Mouse (Mus musculus) liver, embryonic 15.5 days (tissue): Measurements from ENCODE around the gene Ngef. TPM values are rescaled to one million over a fixed set of nuclear protein-coding genes. Genes with fewer than 3 reads are reported as not detected.

ENCODE experiments used
- ATAC-seq: fragments of 200-750 bp; cut with Nextera tagmentation; 2 replicates; pipeline ENCODE4 v1.8.0; 2017; ENCODE audit warnings: moderate number of reproducible peaks, mild to moderate bottlenecking, moderate library complexity; ENCODE audit not compliant: insufficient read depth
- H3K27ac ChIP-seq: fragments of 300-500 bp; sonication (generic); replicated peaks from 2 replicates; pipeline ENCODE4 v1.5.1; 2015; ENCODE audit warnings: mild to moderate bottlenecking, inconsistent platforms
- H3K27me3 ChIP-seq: fragments of 300-500 bp; sonication (generic); 2 replicates; pipeline ENCODE4 v1.6.1; 2015; ENCODE audit warnings: mild to moderate bottlenecking, inconsistent platforms
- H3K36me3 ChIP-seq: fragments of 300-500 bp; sonication (generic); replicated peaks from 2 replicates; pipeline ENCODE4 v1.6.1; 2015; ENCODE audit warnings: moderate library complexity, mild to moderate bottlenecking, inconsistent platforms
- H3K4me1 ChIP-seq: fragments of 300-500 bp; sonication (generic); replicated peaks from 2 replicates; pipeline ENCODE4 v1.6.1; 2015; ENCODE audit warnings: inconsistent platforms
- H3K4me2 ChIP-seq: fragments of 300-500 bp; sonication (generic); 2 replicates; pipeline ENCODE4 v1.6.1; 2015; ENCODE audit warnings: moderate library complexity, mild to moderate bottlenecking, inconsistent platforms
- H3K4me3 ChIP-seq: fragments of 300-500 bp; sonication (generic); replicated peaks from 2 replicates; pipeline ENCODE4 v1.5.1; 2015; ENCODE audit warnings: mild to moderate bottlenecking, inconsistent platforms
- H3K9ac ChIP-seq: fragments of 300-500 bp; sonication (generic); 2 replicates; pipeline ENCODE4 v1.6.1; 2015; ENCODE audit warnings: moderate library complexity, mild to moderate bottlenecking, inconsistent platforms
- H3K9me3 ChIP-seq: fragments of 300-500 bp; sonication (generic); replicated peaks from 2 replicates; pipeline ENCODE4 v1.6.1; 2016; ENCODE audit warnings: inconsistent platforms
- WGBS: fragments of 180-500 bp; shearing (Covaris S2); methylation state at CpG from one replicate; pipeline ENCODE4 v1.1.7; 2015; ENCODE audit warnings: mixed read lengths; ENCODE audit not compliant: insufficient replicate concordance; 5-methylcytosine and 5-hydroxymethylcytosine counted together
- polyA plus RNA-seq: library from polyadenylated mRNA; unstranded; fragments of >200 nt; fragmentation: Nextera tagmentation; extraction: Ambion mirVana; gene quantifications from 2 replicates; pipeline ENCODE4 v1.2.1, GENCODE M21; 2015

The Ngef gene
- polyA plus RNA-seq, 1 experiment from 2014 or later = 6.6 TPM

DNA sequence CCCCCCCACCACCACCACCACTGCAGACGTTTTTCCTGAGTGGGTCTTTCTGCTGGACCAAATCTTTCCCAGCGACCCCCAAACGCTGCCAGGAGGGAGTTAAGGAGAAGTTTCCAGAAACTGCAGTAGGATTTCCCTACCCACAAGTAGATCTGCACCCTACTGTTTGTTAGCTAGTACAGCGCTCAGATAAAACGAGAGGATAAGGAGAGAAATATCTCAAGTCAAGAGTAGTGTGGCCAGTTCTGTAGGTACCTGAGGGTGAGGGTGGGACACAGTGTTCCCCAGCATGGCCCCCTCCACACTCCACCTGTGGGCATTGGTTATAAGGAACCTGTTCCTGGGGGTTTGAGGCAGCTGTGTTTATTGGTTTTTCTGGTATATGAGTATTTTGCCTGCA lies 62.8 kb downstream of the Ngef start:
- Histone ChIP-seq H3K9ac (no peak overlapping the region), H3K27me3 (peaks cover 56% of the 10 kb centered on the region), H3K36me3 (no peaks in the 10 kb centered on the region), H3K4me2 (peak overlapping the region; percentile 70; the same call in 1 of the 2 replicates), H3K4me3 (no peak overlapping the region), H3K27ac (no peak overlapping the region), H3K4me1 (0 out of 2 replicates have a peak, but pooled peaks cover 10% of the 10 kb centered on the region), H3K9me3 (no peaks in the 10 kb centered on the region)
- no peak for ATAC-seq
- WGBS = 18% methylated on average over 5 of the region's 5 CpGs

DNA sequence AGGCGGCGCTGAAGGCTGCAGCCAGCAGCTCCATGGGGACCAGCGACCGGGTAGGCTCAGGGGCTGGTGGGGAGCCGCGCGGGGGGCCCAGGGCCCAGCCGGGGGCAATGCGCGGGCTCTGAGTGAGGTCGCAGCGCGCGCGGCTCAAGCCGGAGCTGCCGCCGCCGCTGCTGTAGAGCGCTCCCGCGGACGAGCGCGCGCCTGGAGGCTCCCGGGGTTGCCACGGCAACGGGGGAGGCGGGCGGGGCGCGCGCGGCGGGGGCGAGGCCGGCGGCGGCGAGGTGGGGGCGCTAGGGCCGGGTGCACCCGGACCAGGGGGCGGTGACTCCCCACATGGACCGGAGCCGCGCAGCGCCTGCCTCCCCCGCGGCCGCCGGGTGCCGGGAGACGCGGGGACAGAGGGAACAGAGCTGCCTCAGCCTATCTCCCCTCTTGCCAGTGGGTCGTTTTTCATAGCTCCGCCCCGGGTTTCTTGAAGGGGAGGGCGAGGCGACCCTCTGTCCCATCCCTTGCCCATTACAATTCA lies 63.4 kb downstream of the Ngef start:
- Histone ChIP-seq H3K4me2 (peak overlapping the region; percentile 70), H3K4me1 (0 out of 2 replicates have a peak, but pooled peaks cover 10% of the 10 kb centered on the region), H3K27me3 (peaks cover 56% of the 10 kb centered on the region), H3K9me3 (no peaks in the 10 kb centered on the region), H3K27ac (no peak overlapping the region), H3K9ac (no peak overlapping the region), H3K4me3 (peak overlapping the region; percentile 46), H3K36me3 (no peaks in the 10 kb centered on the region)
- ATAC-seq = peak; percentile 42; the same call in 1 of the 2 replicates
- WGBS = under 1% methylated on average over 48 of the region's 61 CpGs

DNA sequence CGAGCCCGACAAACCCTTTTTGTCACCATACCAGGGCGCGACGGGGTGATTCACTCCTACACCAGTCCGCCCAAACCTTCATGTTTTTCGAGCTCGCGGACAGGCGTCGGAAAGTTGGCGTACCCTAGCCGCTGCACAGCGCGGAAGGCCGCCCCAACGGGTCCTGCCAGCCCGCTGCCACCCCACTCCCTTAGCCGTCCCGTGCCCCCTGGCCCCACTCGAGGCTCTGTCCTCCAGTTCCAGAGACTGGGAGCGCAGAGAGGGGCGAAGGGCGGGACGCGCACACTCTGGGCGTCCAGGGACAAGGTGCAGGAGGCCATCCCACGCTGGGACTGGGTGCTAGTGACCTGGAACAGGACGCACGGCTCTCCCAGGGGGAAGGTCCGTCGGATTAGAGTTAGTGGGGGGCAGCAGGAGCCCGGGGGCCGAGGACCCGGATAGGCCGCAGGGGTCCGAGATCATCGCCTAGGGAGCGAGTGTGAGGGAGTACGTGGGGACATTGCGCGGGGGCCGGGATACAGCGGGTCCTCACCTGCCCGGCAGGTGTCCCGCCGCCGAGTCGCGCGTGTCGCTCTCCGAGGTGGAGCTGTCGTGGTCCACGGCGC lies 64.0 kb downstream of the Ngef start, which contains the start of gene Neu2:
Gene Neu2, plus strand, starts transcription at position 329 of the 605 bp plus-strand sequence.
- Histone ChIP-seq H3K4me1 (0 out of 2 replicates have a peak, but pooled peaks cover 10% of the 10 kb centered on the region), H3K27ac (no peak within 1 kb of the TSS), H3K9me3 (no peaks in the 10 kb centered on the region), H3K36me3 (no peaks in the 10 kb centered on the region), H3K4me3 (peak within 1 kb of the TSS; percentile 46), H3K4me2 (peak within 1 kb of the TSS; percentile 70), H3K27me3 (peaks cover 56% of the 10 kb centered on the region), H3K9ac (no peak within 1 kb of the TSS)
- WGBS = 4% methylated on average over 56 of the region's 56 CpGs
- peak; percentile 28; the same call in 1 of the 2 replicates for ATAC-seq

DNA sequence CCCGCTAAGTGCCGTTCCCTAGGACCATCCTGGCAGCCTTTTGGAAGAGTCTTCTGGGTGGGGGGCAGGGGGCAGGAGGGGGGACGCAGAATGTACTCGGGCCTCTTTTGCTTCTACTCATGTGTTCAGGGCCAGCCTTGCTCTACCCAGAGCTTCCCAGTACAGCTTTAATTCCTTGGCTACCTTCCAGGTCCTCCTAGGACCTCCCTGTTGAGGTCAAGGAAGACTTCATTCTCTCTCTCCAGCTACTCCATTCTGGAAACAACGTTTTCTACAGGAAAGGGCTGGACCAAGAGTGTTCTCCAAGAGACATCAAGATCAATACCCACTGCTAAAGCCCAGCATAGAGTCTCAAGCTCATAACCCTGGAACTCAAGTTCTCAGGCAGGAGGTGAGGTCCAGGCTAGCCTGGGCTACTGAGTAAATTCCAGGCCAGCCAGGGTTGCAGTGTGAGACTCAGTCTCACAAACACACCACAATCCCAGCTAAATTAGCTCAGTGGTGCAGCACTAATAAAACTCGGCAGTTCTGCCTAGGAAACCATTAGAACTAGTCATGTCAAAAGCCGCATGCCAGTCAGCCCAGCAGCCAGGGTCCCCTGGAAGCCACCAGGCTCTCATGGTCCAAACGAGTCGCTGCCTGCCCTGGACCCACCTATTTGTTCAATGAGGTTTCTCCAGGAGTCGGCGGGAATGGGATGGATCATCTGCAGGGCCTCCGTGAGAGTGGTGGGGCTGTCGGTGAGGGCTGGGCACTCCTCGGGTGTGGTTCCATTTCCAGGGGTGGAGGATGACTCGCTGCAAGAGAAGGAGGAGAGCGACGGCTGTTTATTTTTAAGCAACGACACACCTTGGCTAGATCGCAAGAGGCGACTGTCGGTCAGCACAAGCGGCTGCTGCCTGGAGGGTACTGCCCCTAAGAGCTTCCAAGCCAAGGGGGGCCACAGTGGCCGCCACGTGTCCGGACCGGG lies 64.8 kb downstream of the Ngef start:
- Histone ChIP-seq H3K4me1 (0 out of 2 replicates have a peak, but pooled peaks cover 10% of the 10 kb centered on the region), H3K4me3 (no peak overlapping the region), H3K4me2 (peak overlapping the region; percentile 70; the same call in 1 of the 2 replicates), H3K27ac (no peak overlapping the region), H3K9ac (no peak overlapping the region), H3K27me3 (peaks cover 56% of the 10 kb centered on the region), H3K9me3 (no peaks in the 10 kb centered on the region), H3K36me3 (no peaks in the 10 kb centered on the region)
- WGBS = 17% methylated on average over 26 of the region's 26 CpGs
- no peak for ATAC-seq

DNA sequence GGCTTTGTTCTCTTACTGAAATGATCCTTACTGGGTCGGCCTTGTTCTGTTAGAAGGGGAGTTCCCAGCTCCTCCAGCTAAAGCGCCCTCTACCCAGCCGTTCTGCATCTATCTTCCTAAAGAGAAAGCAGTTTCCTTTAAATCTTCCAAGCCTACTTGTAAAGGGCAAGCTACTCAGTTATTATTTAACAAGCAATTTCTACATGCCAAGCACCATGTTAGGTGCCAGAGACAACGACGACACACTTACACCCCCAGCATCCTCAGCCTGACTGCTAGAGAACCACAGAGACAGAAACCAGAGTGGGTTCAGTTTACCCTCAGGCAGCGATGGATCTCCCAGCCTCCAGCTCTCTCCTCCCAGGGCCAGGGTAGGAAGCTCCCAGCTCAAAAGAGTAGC lies 65.8 kb downstream of the Ngef start:
- Histone ChIP-seq H3K27me3 (peaks cover 53% of the 10 kb centered on the region), H3K9me3 (no peaks in the 10 kb centered on the region), H3K4me1 (0 out of 2 replicates have a peak, but pooled peaks cover 10% of the 10 kb centered on the region), H3K4me3 (no peak overlapping the region), H3K9ac (no peak overlapping the region), H3K27ac (no peak overlapping the region), H3K4me2 (no peak overlapping the region), H3K36me3 (no peaks in the 10 kb centered on the region)
- no peak for ATAC-seq
- 50% methylated on average over 6 of the region's 6 CpGs for WGBS

DNA sequence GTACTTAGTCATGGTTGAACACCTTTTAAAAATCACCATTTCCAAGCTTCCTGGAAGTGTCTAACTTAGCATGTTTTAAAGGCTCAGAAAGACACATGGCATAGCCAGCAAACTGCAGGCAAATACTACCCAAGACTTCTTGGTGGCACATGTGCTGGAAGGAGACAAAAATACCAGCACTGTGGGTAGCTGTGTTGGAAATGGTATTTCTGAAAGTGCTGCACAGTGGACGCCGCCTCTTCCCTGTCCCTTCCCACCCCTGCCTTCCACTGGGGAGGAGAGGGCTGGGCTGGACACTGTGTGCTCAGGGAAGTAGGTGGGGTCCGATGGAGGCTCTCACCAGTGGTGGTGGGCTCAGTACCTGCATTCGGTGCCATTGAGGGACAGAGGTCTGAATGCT lies 68.1 kb downstream of the Ngef start:
- H3K9ac ChIP-seq = no peak overlapping the region
- H3K4me1 ChIP-seq = 0 out of 2 replicates have a peak, but pooled peaks cover 10% of the 10 kb centered on the region
- WGBS = 71% methylated on average over 4 of the region's 4 CpGs
- H3K4me2 ChIP-seq = no peak overlapping the region
- ATAC-seq = no peak
- no peak overlapping the region for H3K27ac ChIP-seq
- no peaks in the 10 kb centered on the region for H3K9me3 ChIP-seq
- H3K36me3 ChIP-seq = no peaks in the 10 kb centered on the region
- peaks cover 30% of the 10 kb centered on the region for H3K27me3 ChIP-seq
- H3K4me3 ChIP-seq = no peak overlapping the region

DNA sequence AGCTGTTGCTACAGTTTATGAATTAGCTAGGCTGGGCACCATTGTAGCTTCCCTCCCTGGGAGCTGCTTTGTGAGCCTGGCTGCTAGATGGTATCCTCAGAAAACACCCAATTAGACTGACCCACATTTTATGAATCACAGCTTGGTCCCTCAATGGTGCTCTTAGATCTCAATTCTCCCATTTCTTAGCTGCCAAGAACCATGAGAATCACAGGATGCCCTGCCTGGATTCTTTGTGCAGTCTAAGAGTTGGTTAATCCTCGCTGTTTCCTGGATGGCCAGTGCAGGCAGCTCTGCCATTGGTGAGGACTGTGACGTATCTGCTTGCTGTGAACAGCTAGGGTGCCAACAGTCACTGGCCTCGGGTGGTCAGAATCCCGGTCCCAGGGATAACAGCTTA lies 80.1 kb downstream of the Ngef start:
- Histone ChIP-seq H3K27ac (no peak overlapping the region), H3K27me3 (no peaks in the 10 kb centered on the region), H3K4me1 (no peaks in the 10 kb centered on the region), H3K4me2 (no peak overlapping the region), H3K4me3 (no peak overlapping the region), H3K9ac (no peak overlapping the region), H3K36me3 (no peaks in the 10 kb centered on the region; the same call in 1 of the 2 replicates), H3K9me3 (no peaks in the 10 kb centered on the region)
- 39% methylated on average over 4 of the region's 4 CpGs for WGBS
- no peak for ATAC-seq

DNA sequence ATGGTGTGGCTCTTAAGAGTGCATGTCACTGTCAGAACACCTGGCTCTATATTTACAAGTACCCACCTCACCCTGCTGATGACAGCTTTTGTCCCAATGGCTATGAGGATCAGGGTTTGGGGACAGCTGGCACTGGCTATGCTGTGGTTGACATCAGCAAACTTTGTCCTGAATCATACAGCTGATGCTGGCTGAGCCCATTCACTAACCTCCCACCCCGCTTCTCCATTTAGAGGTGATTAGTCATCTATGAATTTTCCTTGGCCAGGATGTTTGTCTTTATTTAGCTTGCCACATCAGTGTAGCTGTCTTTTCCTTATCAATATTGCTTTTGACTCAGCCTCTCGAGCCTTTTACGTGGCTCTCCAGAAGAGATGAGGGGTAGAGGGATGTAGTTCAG lies 81.4 kb downstream of the Ngef start:
- H3K4me1 ChIP-seq = no peaks in the 10 kb centered on the region
- WGBS = 65% methylated on average over 3 of the region's 3 CpGs
- no peak overlapping the region for H3K4me2 ChIP-seq
- no peaks in the 10 kb centered on the region for H3K27me3 ChIP-seq
- H3K9ac ChIP-seq = no peak overlapping the region
- H3K27ac ChIP-seq = no peak overlapping the region
- no peak overlapping the region for H3K4me3 ChIP-seq
- H3K9me3 ChIP-seq = no peaks in the 10 kb centered on the region
- ATAC-seq = no peak
- no peaks in the 10 kb centered on the region; the same call in 1 of the 2 replicates for H3K36me3 ChIP-seq

DNA sequence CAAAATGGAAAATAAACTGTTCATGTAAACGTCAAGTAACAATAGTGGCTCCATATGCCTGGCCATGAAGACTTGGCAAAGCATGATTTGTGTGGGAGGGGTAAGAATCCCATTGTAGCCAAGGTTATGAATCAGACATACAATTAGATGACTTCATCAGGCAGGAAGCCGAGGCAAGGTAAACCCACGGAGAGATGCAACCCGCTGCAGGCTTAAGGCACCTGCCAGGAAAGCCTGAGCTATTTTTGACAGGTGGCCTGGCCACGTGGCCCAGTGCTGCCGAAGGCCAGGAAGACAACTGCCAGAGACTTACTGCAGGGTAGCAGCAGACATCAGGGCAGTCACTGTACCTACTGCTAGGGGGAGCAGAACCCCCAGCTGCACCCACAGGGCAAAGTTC lies 87.3 kb downstream of the Ngef start:
- no peak overlapping the region for H3K4me3 ChIP-seq
- H3K4me2 ChIP-seq = no peak overlapping the region
- H3K9ac ChIP-seq = no peak overlapping the region
- 52% methylated on average over 6 of the region's 6 CpGs for WGBS
- no peaks in the 10 kb centered on the region for H3K4me1 ChIP-seq
- H3K9me3 ChIP-seq = no peaks in the 10 kb centered on the region
- no peak overlapping the region for H3K27ac ChIP-seq
- 0 out of 2 replicates have a peak, but pooled peaks cover 2% of the 10 kb centered on the region for H3K36me3 ChIP-seq
- no peak for ATAC-seq
- no peaks in the 10 kb centered on the region for H3K27me3 ChIP-seq

DNA sequence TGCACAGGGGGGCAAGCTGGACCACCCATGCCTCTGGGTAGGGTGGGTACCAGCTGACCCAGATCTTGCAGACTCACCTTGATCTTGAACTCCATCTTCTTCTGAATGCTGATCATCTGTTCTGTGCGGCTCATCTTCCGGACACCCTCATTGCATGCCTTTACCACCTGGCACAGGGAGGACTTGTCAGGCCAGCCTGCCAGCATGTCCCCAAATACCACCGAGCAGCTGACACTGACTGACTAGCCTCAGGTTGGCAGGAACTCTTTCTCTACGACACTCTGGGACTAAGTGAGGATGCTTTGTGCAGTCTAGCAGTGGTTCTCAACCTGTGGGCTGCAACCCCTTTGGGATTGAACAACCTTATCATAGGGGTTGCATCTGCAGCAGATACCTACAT lies 91.1 kb downstream of the Ngef start:
- ATAC-seq = no peak
- Histone ChIP-seq H3K9ac (no peak overlapping the region), H3K27me3 (no peaks in the 10 kb centered on the region), H3K27ac (no peak overlapping the region), H3K4me1 (no peaks in the 10 kb centered on the region), H3K36me3 (0 out of 2 replicates have a peak, but pooled peaks cover 2% of the 10 kb centered on the region), H3K4me3 (no peak overlapping the region), H3K4me2 (no peak overlapping the region), H3K9me3 (no peaks in the 10 kb centered on the region)
- 67% methylated on average over 4 of the region's 4 CpGs for WGBS
